Mouse (Mus musculus) kidney, embryonic 15.5 days (tissue): ENCODE measurements around the gene Cd47. TPM values are rescaled to one million over a fixed set of nuclear protein-coding genes. Genes with fewer than 3 reads are reported as not detected.

Experiments
- ATAC-seq: fragments of 200-750 bp; cut with Nextera tagmentation; replicated peaks from 2 replicates; pipeline ENCODE4 v1.8.0; 2017; ENCODE audit warnings: moderate TSS enrichment; ENCODE audit not compliant: low FRiP score
- H3K27ac ChIP-seq: fragments of 300-500 bp; sonication (generic); 2 replicates; pipeline ENCODE4 v1.5.1; 2015; ENCODE audit warnings: mild to moderate bottlenecking, inconsistent platforms
- H3K27me3 ChIP-seq: fragments of 300-500 bp; sonication (generic); 2 replicates; pipeline ENCODE4 v1.6.1; 2015; ENCODE audit warnings: inconsistent platforms
- H3K36me3 ChIP-seq: fragments of 300-500 bp; sonication (generic); 2 replicates; pipeline ENCODE4 v1.6.1; 2015; ENCODE audit warnings: inconsistent platforms
- H3K4me1 ChIP-seq: fragments of 300-500 bp; sonication (generic); 2 replicates; pipeline ENCODE4 v1.6.1; 2015; ENCODE audit warnings: inconsistent platforms
- H3K4me2 ChIP-seq: fragments of 300-500 bp; sonication (generic); 2 replicates; pipeline ENCODE4 v1.6.1; 2015; ENCODE audit warnings: moderate library complexity, mild to moderate bottlenecking, inconsistent platforms
- H3K4me3 ChIP-seq: fragments of 300-500 bp; sonication (generic); replicated peaks from 2 replicates; pipeline ENCODE4 v1.5.1; 2015; ENCODE audit warnings: mild to moderate bottlenecking, inconsistent platforms
- H3K9ac ChIP-seq: fragments of 300-500 bp; sonication (generic); 2 replicates; pipeline ENCODE4 v1.6.1; 2015; ENCODE audit warnings: mild to moderate bottlenecking, inconsistent platforms
- H3K9me3 ChIP-seq: fragments of 300-500 bp; sonication (generic); replicated peaks from 2 replicates; pipeline ENCODE4 v1.6.1; 2016; ENCODE audit warnings: inconsistent platforms
- WGBS: fragments of 180-500 bp; shearing (Covaris S2); methylation state at CpG from one replicate; pipeline ENCODE4 v1.1.7; 2015; ENCODE audit warnings: mixed read lengths; 5-methylcytosine and 5-hydroxymethylcytosine counted together
- polyA plus RNA-seq: library from polyadenylated mRNA; unstranded; fragments of >200 nt; fragmentation: Nextera tagmentation; extraction: Ambion mirVana; gene quantifications from 2 replicates; pipeline ENCODE4 v1.2.1, GENCODE M21; 2015

Gene Cd47
- polyA plus RNA-seq, 1 experiment from 2014 or later, result 78.3 TPM

DNA sequence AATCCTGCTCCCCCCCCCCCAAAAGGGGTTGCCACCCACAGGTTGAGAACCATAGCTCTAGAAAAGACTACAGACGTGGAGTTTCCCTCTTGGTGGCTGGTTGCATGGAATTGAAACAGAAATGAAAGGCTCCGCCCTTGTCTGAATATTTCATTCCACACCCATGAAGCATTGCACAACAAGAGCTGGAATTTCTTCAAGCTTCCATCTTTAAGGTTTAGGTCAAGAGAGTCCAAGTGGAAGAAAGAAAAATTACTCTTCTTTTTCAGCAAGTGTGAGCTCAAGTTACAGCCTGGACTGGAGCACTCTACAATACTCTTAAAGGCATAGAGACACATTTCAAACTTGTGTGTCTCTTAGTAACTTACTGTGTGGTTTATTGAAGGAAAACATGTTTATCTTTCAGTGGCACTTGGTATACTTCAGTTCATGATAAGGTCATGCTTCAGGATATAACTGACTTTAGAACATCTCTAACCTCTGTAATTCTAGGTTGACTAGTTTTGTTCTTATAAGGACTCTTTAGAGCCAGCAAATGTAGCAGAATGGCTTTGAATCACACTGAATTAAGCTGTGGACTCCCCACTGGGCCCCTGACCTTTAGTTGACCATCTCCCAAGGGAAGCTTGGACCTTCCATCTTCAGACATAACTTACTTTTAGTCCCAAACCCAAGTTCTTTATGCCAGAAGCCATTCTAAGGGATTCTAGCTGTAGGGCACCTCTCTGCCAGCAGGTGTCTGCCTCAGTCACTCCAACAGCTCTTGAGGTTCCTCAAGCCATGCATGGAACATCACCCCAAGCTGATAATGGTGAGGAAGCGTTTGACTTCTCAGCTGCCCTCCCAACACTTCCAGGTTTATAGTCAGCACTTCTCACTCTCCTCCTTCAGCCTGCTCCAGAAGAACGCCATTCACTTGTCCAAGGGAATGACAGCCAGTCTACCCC is 58.8 kb downstream of the Cd47 start:
- Histone ChIP-seq H3K27ac (no peak overlapping the region), H3K4me3 (no peak overlapping the region), H3K4me2 (peak overlapping the region; percentile 20), H3K36me3 (peaks cover 5% of the 10 kb centered on the region; the same call in 1 of the 2 replicates), H3K4me1 (peaks cover 27% of the 10 kb centered on the region), H3K27me3 (no peaks in the 10 kb centered on the region), H3K9ac (no peak overlapping the region), H3K9me3 (no peaks in the 10 kb centered on the region)
- 75% methylated on average over 4 of the region's 4 CpGs for WGBS
- no peak for ATAC-seq

DNA sequence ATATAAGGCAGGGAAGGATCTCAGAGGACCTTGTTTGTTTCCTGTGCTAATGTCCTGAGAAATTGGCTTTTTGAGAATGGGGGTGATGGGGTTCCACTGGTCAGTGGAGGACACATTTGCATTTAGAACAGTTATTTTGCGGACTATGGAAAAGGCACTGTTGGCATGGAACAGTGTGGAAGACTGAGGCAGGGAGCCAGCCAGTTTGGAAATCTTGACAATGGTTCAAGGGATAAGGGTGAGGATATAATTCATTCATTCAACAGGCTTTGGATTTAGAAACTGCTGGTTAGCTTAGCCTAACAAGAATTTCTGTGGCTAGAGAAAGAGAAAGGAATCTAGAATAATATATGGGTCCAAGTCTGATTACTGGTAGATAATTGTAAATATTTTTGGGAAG is 61.7 kb downstream of the Cd47 start:
- no peak overlapping the region for H3K4me2 ChIP-seq
- no peak for ATAC-seq
- H3K9me3 ChIP-seq, result no peaks in the 10 kb centered on the region
- H3K27ac ChIP-seq, result no peak overlapping the region
- peaks cover 11% of the 10 kb centered on the region; the same call in 1 of the 2 replicates for H3K36me3 ChIP-seq
- WGBS, result 96% methylated on average over 1 of the region's 1 CpGs
- H3K27me3 ChIP-seq, result no peaks in the 10 kb centered on the region
- peaks cover 16% of the 10 kb centered on the region for H3K4me1 ChIP-seq
- no peak overlapping the region for H3K4me3 ChIP-seq
- H3K9ac ChIP-seq, result no peak overlapping the region

DNA sequence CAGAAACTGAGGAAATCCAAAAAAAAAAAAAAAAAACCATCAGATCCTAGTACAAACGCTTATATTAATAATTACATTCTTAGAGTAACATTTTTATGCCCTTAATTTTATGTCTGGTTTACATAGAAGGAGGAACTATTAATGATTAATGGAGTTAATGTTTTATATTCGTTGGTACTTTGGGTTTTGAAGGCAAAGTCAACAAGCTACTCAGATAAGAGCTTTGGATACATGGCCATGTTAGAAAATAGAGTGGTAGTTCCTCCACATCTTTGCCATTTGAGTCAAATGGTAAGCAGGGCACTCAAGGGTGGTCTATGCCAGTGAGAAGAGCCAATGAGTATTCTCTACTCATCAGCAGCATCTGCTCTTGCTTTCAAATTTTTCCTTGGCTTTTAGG is 66.3 kb downstream of the Cd47 start:
- Histone ChIP-seq H3K9ac (no peak overlapping the region), H3K4me2 (no peak overlapping the region), H3K9me3 (no peaks in the 10 kb centered on the region), H3K27me3 (no peaks in the 10 kb centered on the region), H3K4me1 (no peaks in the 10 kb centered on the region), H3K27ac (no peak overlapping the region), H3K36me3 (peaks cover 36% of the 10 kb centered on the region), H3K4me3 (no peak overlapping the region)
- 67% methylated on average over 2 of the region's 2 CpGs for WGBS
- no peak for ATAC-seq

DNA sequence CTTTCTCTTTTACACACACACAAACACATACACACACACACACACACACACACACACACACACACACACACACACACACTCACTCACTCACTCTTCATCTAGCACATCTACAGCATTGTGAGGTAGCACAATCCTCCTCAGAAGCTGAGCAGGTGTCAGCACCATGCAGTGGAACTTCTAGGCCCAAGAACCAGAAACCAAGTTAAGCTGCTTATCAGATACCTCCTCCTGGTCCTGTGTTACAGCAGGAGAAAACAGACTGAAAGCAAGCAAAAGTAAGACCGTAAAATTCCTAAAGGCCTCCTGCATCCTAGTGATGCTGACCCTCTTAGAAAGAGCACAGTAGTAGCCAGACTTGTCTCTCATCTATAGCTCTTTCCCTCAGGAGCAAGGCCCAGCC is 67.9 kb downstream of the Cd47 start:
- H3K4me2 ChIP-seq, result no peak overlapping the region
- no peak overlapping the region for H3K4me3 ChIP-seq
- no peak for ATAC-seq
- H3K4me1 ChIP-seq, result no peaks in the 10 kb centered on the region
- 97% methylated on average over 1 of the region's 1 CpGs for whole genome bisulfite sequencing
- H3K27me3 ChIP-seq, result no peaks in the 10 kb centered on the region
- no peak overlapping the region for H3K27ac ChIP-seq
- H3K9me3 ChIP-seq, result no peaks in the 10 kb centered on the region
- H3K9ac ChIP-seq, result no peak overlapping the region
- peaks cover 36% of the 10 kb centered on the region for H3K36me3 ChIP-seq

DNA sequence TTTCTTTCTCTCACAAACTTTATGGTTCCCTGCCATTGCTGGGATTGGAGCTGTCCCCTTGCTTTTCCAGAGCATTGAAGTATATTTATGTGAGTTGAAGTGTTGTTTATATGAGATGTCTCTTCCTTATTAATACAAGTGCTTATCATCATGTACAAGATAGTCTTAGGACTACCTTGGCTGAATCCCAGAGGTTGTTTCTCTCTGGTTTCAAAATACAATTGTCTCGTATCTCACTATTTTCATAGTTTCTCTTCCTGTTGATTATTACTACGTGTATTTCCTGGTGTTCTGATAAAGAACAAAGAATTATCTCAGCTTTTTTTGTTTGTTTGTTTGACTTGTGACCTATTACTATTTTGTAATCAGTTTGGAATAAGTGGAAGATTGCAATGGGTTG is 73.6 kb downstream of the Cd47 start:
- Histone ChIP-seq H3K4me3 (no peak overlapping the region), H3K9me3 (no peaks in the 10 kb centered on the region), H3K36me3 (peaks cover 15% of the 10 kb centered on the region), H3K27ac (no peak overlapping the region), H3K27me3 (no peaks in the 10 kb centered on the region), H3K4me2 (no peak overlapping the region), H3K9ac (no peak overlapping the region), H3K4me1 (no peaks in the 10 kb centered on the region)
- no peak for ATAC-seq
- WGBS, result 86% methylated on average over 2 of the region's 2 CpGs

DNA sequence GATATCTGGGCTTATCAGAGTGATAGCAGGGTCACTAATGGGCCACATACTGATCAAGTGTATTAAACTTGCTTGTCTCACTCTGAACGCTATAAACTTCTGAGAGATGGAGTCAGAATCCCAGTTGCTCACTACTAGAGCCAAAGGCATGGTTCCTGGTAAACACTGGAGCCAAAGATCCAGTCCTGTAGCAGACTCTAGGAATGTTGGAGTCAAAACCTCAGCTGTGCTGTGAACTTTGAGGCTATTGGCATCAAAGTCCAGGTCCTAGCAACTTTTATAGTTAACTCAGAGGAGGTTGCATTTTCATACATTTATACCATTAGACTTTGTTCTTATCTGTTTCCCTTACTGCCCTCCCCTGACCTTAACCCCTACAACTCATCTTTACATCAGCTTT is 74.2 kb downstream of the Cd47 start:
- no peak overlapping the region for H3K9ac ChIP-seq
- ATAC-seq, result no peak
- no peaks in the 10 kb centered on the region for H3K4me1 ChIP-seq
- peaks cover 10% of the 10 kb centered on the region for H3K36me3 ChIP-seq
- no peak overlapping the region for H3K27ac ChIP-seq
- H3K27me3 ChIP-seq, result no peaks in the 10 kb centered on the region
- H3K4me2 ChIP-seq, result no peak overlapping the region
- no peaks in the 10 kb centered on the region for H3K9me3 ChIP-seq
- 71% methylated on average over 1 of the region's 1 CpGs for WGBS
- no peak overlapping the region for H3K4me3 ChIP-seq

DNA sequence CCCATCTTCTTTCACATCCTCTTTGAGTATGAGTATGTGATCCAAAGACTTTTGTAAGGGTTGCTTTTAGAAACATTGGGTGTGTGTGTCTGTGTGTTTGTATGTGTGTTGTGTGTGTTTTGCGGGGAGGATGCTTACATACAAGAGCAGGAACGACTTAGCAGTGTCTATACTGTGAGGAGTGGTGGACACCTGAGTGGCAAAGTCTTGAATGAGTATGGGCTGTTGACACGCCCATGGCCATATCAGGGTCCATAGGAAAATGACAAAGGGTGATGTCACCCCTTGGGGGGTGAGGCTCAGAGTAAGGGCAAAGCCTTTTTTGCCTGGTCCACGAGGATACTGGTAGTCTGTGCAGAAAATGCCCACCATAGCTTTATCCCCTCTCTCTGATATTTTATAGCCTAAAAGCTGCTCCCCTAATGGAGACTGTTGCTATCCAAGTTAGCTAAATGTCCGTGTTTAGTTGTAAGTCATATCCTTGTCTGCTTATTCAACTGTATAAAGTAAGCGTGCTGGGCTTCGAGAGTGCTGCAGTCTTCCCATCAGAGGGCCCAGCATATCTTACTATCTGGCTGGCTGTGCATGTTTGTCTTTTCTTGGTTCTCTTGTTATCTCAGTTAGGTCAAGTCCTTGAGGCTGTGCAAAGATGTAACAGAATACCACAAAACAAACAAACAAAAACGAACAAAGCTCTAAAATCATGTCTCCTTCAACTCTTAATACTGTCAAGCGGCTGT is 76.1 kb downstream of the Cd47 start:
- no peak for ATAC-seq
- no peak overlapping the region for H3K9ac ChIP-seq
- H3K27me3 ChIP-seq, result no peaks in the 10 kb centered on the region
- H3K4me1 ChIP-seq, result no peaks in the 10 kb centered on the region
- no peaks in the 10 kb centered on the region for H3K36me3 ChIP-seq
- no peaks in the 10 kb centered on the region for H3K9me3 ChIP-seq
- H3K27ac ChIP-seq, result no peak overlapping the region
- 65% methylated on average over 9 of the region's 9 CpGs for WGBS
- no peak overlapping the region for H3K4me3 ChIP-seq
- no peak overlapping the region for H3K4me2 ChIP-seq

DNA sequence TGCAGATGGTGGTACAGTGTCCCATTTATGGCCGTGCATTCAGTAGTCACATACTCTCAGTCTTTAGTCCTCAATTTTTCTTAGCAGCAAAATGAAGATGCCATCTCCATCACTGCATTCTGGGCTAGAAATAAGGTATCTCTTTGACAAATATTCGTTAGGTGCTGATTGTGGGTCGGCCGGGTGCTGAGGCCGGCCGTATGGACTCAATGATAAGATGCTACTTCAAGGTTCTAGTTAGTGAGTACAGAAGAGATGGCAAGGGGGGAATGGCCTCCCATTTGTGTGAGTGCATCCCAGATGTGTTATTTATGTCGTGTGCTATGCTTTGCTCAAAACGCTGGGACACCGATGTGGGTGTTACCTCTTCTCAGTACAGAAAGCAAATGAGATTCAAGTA is 76.9 kb downstream of the Cd47 start:
- no peaks in the 10 kb centered on the region for H3K36me3 ChIP-seq
- H3K9ac ChIP-seq, result no peak overlapping the region
- H3K4me3 ChIP-seq, result no peak overlapping the region
- H3K4me1 ChIP-seq, result no peaks in the 10 kb centered on the region
- no peak overlapping the region for H3K4me2 ChIP-seq
- no peaks in the 10 kb centered on the region for H3K9me3 ChIP-seq
- H3K27ac ChIP-seq, result no peak overlapping the region
- no peak for ATAC-seq
- H3K27me3 ChIP-seq, result no peaks in the 10 kb centered on the region
- WGBS, result 91% methylated on average over 9 of the region's 9 CpGs

DNA sequence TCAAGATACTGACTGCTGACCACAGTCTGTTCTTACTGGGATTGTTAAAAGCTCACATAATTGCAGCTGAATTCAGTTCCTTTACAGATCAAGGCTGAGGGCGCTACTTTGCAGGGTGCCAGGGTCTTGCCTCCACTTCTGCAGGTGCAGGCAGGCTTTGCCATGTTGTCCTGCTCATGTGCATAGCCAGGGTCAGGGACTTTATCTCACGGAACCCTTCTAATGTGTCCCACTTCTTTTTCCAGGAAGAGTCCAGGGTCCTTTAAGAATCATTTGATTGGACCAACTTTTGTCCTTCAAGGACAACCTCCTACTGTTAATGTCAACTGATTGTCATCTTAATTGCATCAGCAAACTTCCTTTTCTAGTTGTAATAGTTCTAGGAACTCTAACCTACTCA is 77.7 kb downstream of the Cd47 start:
- H3K36me3 ChIP-seq, result no peaks in the 10 kb centered on the region
- H3K9ac ChIP-seq, result no peak overlapping the region
- ATAC-seq, result no peak
- no peaks in the 10 kb centered on the region for H3K27me3 ChIP-seq
- H3K9me3 ChIP-seq, result no peaks in the 10 kb centered on the region
- no peak overlapping the region for H3K27ac ChIP-seq
- no peaks in the 10 kb centered on the region for H3K4me1 ChIP-seq
- no peak overlapping the region for H3K4me2 ChIP-seq
- H3K4me3 ChIP-seq, result no peak overlapping the region
- 94% methylated on average over 2 of the region's 2 CpGs for WGBS

DNA sequence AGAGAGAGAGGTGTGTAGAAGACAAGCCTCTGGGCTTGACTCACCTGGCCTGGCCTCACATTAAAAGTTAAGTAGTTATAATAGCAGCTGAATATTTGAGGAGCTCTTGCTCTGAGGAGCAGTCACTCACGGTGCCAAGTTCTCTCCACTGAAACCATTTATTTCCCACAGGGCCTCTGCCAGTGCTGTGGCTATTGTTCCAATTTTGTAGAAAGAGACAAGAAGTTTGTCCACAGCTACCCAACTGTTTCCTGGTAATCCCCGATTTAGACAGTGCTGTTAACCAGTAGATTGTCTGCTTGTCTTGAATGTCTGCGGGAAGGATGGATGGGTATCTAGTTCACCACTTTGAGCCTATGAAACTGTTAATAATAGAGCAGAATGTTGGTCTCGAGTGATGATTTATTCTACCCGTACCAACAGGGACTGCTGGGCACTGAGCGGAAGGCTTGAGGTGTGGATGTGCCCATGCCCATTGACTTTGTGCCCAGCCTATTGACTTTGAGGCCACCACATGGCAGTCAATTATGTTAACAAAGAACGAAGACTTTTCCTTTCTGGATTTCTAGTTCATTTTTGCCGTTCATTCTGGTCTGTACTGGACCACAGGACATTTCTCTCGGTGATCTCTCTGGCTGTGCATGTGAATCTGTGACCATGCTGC is 86.2 kb downstream of the Cd47 start:
- no peaks in the 10 kb centered on the region for H3K27me3 ChIP-seq
- no peak overlapping the region for H3K9ac ChIP-seq
- no peaks in the 10 kb centered on the region for H3K9me3 ChIP-seq
- H3K4me1 ChIP-seq, result no peaks in the 10 kb centered on the region
- no peak overlapping the region for H3K27ac ChIP-seq
- WGBS, result 91% methylated on average over 9 of the region's 9 CpGs
- ATAC-seq, result no peak
- peaks cover 13% of the 10 kb centered on the region for H3K36me3 ChIP-seq
- no peak overlapping the region for H3K4me3 ChIP-seq
- no peak overlapping the region for H3K4me2 ChIP-seq

DNA sequence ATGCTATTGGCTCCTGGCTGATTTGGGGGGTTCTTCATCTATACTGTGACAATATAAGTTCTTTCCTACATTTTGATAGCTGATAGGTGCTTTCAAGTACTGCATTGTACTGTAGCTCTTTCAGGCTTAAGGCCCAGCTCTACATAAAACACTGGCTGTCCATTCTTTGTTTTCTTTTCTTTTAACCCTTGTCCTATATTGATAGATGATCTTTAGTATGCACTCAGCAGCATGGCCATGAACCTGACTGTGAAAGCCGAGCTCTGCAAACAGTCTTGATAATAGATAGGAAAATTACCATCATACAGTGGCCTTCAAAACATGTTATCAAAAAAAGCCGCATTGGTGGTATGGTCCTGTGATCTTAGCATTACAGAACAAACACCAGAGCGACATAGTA is 87.0 kb downstream of the Cd47 start:
- Histone ChIP-seq H3K4me1 (no peaks in the 10 kb centered on the region), H3K27me3 (no peaks in the 10 kb centered on the region)
- WGBS, result 58% methylated on average over 3 of the region's 3 CpGs

More for the DNA sequence above, 87.0 kb downstream of the Cd47 start:
- Histone ChIP-seq H3K4me2 (no peak overlapping the region), H3K9me3 (no peaks in the 10 kb centered on the region), H3K36me3 (peaks cover 19% of the 10 kb centered on the region), H3K27ac (no peak overlapping the region), H3K4me3 (no peak overlapping the region), H3K9ac (no peak overlapping the region)
- no peak for ATAC-seq
